Mouse (Mus musculus) forebrain, embryonic 12.5 days (tissue): ENCODE data around the gene Shroom3. TPM values are rescaled to one million over a fixed set of nuclear protein-coding genes. Genes with fewer than 3 reads are reported as not detected.

Experiments
- ATAC-seq: fragments of 200-750 bp; cut with Nextera tagmentation; 2 replicates; pipeline ENCODE4 v1.8.0; 2017; ENCODE audit warnings: moderate TSS enrichment; ENCODE audit not compliant: low FRiP score
- H3K27ac ChIP-seq: fragments of 300-500 bp; sonication (generic); 2 replicates; pipeline ENCODE4 v1.5.1; 2016; ENCODE audit warnings: mild to moderate bottlenecking
- H3K27me3 ChIP-seq: fragments of 300-500 bp; sonication (generic); 2 replicates; pipeline ENCODE4 v1.6.1; 2016; ENCODE audit warnings: mild to moderate bottlenecking
- H3K36me3 ChIP-seq: fragments of 300-500 bp; sonication (generic); replicated peaks from 2 replicates; pipeline ENCODE4 v1.6.1; 2016; ENCODE audit warnings: mild to moderate bottlenecking
- H3K4me1 ChIP-seq: fragments of 300-500 bp; sonication (generic); 2 replicates; pipeline ENCODE4 v1.6.1; 2016
- H3K4me2 ChIP-seq: fragments of 300-500 bp; sonication (generic); 2 replicates; pipeline ENCODE4 v1.6.1; 2016; ENCODE audit warnings: mild to moderate bottlenecking, moderate library complexity
- H3K4me3 ChIP-seq: fragments of 300-500 bp; sonication (generic); replicated peaks from 2 replicates; pipeline ENCODE4 v1.5.1; 2016; ENCODE audit warnings: mild to moderate bottlenecking
- H3K9ac ChIP-seq: fragments of 300-500 bp; sonication (generic); 2 replicates; pipeline ENCODE4 v1.6.1; 2016; ENCODE audit warnings: mild to moderate bottlenecking
- H3K9me3 ChIP-seq: fragments of 300-500 bp; sonication (generic); 2 replicates; pipeline ENCODE4 v1.6.1; 2016
- WGBS: fragments of 180-500 bp; shearing (Covaris S2); methylation state at CpG from one replicate; pipeline ENCODE4 v1.1.7; 2016; 5-methylcytosine and 5-hydroxymethylcytosine counted together
- polyA plus RNA-seq: library from polyadenylated mRNA; unstranded; fragments of >200 nt; fragmentation: Nextera tagmentation; extraction: Ambion mirVana; gene quantifications from 2 replicates; pipeline ENCODE4 v1.2.1, GENCODE M21; 2016

The Shroom3 gene
- polyA plus RNA-seq, 1 experiment from 2014 or later = 6.6 TPM

GRCm38 (mm10) chr5:92796089-92796990 is 113.1 kb downstream of the Shroom3 start:
- Histone ChIP-seq H3K9me3 (0 out of 2 replicates have a peak, but pooled peaks cover 7% of the 10 kb centered on the region), H3K27ac (no peak overlapping the region), H3K27me3 (no peaks in the 10 kb centered on the region), H3K4me3 (no peak overlapping the region), H3K9ac (no peak overlapping the region), H3K4me1 (0 out of 2 replicates have a peak, but pooled peaks cover 8% of the 10 kb centered on the region), H3K4me2 (no peak overlapping the region), H3K36me3 (no peaks in the 10 kb centered on the region)
- 25% methylated on average over 11 of the region's 11 CpGs for WGBS
- ATAC-seq = no peak

GRCm38 (mm10) chr5:92797981-92798380 is 114.7 kb downstream of the Shroom3 start:
- Histone ChIP-seq H3K9me3 (0 out of 2 replicates have a peak, but pooled peaks cover 7% of the 10 kb centered on the region), H3K27ac (no peak overlapping the region), H3K36me3 (no peaks in the 10 kb centered on the region), H3K4me2 (no peak overlapping the region), H3K4me1 (0 out of 2 replicates have a peak, but pooled peaks cover 8% of the 10 kb centered on the region), H3K9ac (no peak overlapping the region), H3K4me3 (no peak overlapping the region), H3K27me3 (no peaks in the 10 kb centered on the region)
- ATAC-seq = no peak
- WGBS = 83% methylated on average over 3 of the region's 3 CpGs

GRCm38 (mm10) chr5:92804379-92804778 is 121.1 kb downstream of the Shroom3 start:
- no peak overlapping the region for H3K27ac ChIP-seq
- ATAC-seq = no peak
- no peak overlapping the region for H3K4me3 ChIP-seq
- WGBS = 18% methylated on average over 7 of the region's 7 CpGs
- no peaks in the 10 kb centered on the region for H3K9me3 ChIP-seq
- H3K27me3 ChIP-seq = no peaks in the 10 kb centered on the region
- H3K9ac ChIP-seq = no peak overlapping the region
- H3K4me2 ChIP-seq = no peak overlapping the region
- peaks cover 28% of the 10 kb centered on the region for H3K4me1 ChIP-seq
- H3K36me3 ChIP-seq = no peaks in the 10 kb centered on the region

- 2% methylated on average over 28 of the region's 28 CpGs for WGBS
- H3K4me1 ChIP-seq = peaks cover 67% of the 10 kb centered on the region
These were observed 125.5 kb downstream of the Shroom3 start for GRCm38 (mm10) chr5:92808503-92809415.

GRCm38 (mm10) chr5:92809416-92809750 is 126.1 kb downstream of the Shroom3 start:
- WGBS = 11% methylated on average over 13 of the region's 13 CpGs
- peak overlapping the region; percentile 34 for H3K4me3 ChIP-seq
- peaks cover 66% of the 10 kb centered on the region for H3K4me1 ChIP-seq
- H3K36me3 ChIP-seq = no peaks in the 10 kb centered on the region
- peaks cover 5% of the 10 kb centered on the region; the same call in 1 of the 2 replicates for H3K27me3 ChIP-seq
- H3K9ac ChIP-seq = 0 out of 2 replicates have a peak overlapping the region, but pooled peaks have one; percentile 40
- no peaks in the 10 kb centered on the region for H3K9me3 ChIP-seq
- ATAC-seq = no peak
- H3K27ac ChIP-seq = peak overlapping the region; percentile 65
- peak overlapping the region; percentile 57 for H3K4me2 ChIP-seq

More at GRCm38 (mm10) chr5:92808503-92809415, 125.5 kb downstream of the Shroom3 start:
- Histone ChIP-seq H3K27ac (peak overlapping the region; percentile 65), H3K4me3 (peak overlapping the region; percentile 34), H3K27me3 (peaks cover 5% of the 10 kb centered on the region; the same call in 1 of the 2 replicates), H3K4me2 (peak overlapping the region; percentile 57), H3K36me3 (no peaks in the 10 kb centered on the region), H3K9me3 (no peaks in the 10 kb centered on the region), H3K9ac (peak overlapping the region; percentile 40)
- ATAC-seq = peak; percentile 75

- 4% methylated on average over 9 of the region's 9 CpGs for WGBS
- no peak overlapping the region for H3K4me3 ChIP-seq
- ATAC-seq = peak; percentile 77
- H3K4me1 ChIP-seq = peaks cover 61% of the 10 kb centered on the region
- H3K9me3 ChIP-seq = no peaks in the 10 kb centered on the region
- H3K36me3 ChIP-seq = no peaks in the 10 kb centered on the region
- peak overlapping the region; percentile 59 for H3K27ac ChIP-seq
- peaks cover 5% of the 10 kb centered on the region; the same call in 1 of the 2 replicates for H3K27me3 ChIP-seq
- no peak overlapping the region for H3K9ac ChIP-seq
- peak overlapping the region; percentile 36 for H3K4me2 ChIP-seq
These were observed 127.8 kb downstream of the Shroom3 start for GRCm38 (mm10) chr5:92810922-92811533.

GRCm38 (mm10) chr5:92811761-92812160 is 128.5 kb downstream of the Shroom3 start:
- no peak overlapping the region for H3K4me2 ChIP-seq
- no peak overlapping the region for H3K9ac ChIP-seq
- H3K4me1 ChIP-seq = peaks cover 61% of the 10 kb centered on the region

GRCm38 (mm10) chr5:92812936-92813335 is 129.7 kb downstream of the Shroom3 start:
- H3K36me3 ChIP-seq = no peaks in the 10 kb centered on the region
- H3K9ac ChIP-seq = no peak overlapping the region
- no peaks in the 10 kb centered on the region for H3K9me3 ChIP-seq
- no peak overlapping the region for H3K4me3 ChIP-seq
- peaks cover 56% of the 10 kb centered on the region for H3K4me1 ChIP-seq
- no peak overlapping the region for H3K4me2 ChIP-seq
- ATAC-seq = peak; percentile 66
- H3K27me3 ChIP-seq = peaks cover 5% of the 10 kb centered on the region; the same call in 1 of the 2 replicates
- 2% methylated on average over 8 of the region's 8 CpGs for WGBS
- no peak overlapping the region for H3K27ac ChIP-seq

More at GRCm38 (mm10) chr5:92811761-92812160, 128.5 kb downstream of the Shroom3 start:
- H3K27ac ChIP-seq = peak overlapping the region; percentile 27
- peaks cover 5% of the 10 kb centered on the region; the same call in 1 of the 2 replicates for H3K27me3 ChIP-seq
- H3K4me3 ChIP-seq = no peak overlapping the region
- 25% methylated on average over 7 of the region's 7 CpGs for WGBS
- no peaks in the 10 kb centered on the region for H3K36me3 ChIP-seq
- ATAC-seq = no peak
- no peaks in the 10 kb centered on the region for H3K9me3 ChIP-seq

GRCm38 (mm10) chr5:92813562-92813961 is 130.3 kb downstream of the Shroom3 start:
- Histone ChIP-seq H3K27ac (peak overlapping the region; percentile 53; the same call in 1 of the 2 replicates), H3K9ac (no peak overlapping the region), H3K4me3 (no peak overlapping the region), H3K4me2 (no peak overlapping the region), H3K27me3 (peaks cover 5% of the 10 kb centered on the region; the same call in 1 of the 2 replicates), H3K36me3 (no peaks in the 10 kb centered on the region), H3K9me3 (no peaks in the 10 kb centered on the region), H3K4me1 (peaks cover 49% of the 10 kb centered on the region)
- WGBS = 57% methylated on average over 5 of the region's 5 CpGs
- no peak for ATAC-seq

- Histone ChIP-seq H3K4me2 (no peak overlapping the region), H3K27me3 (peaks cover 4% of the 10 kb centered on the region; the same call in 1 of the 2 replicates), H3K4me1 (peaks cover 39% of the 10 kb centered on the region), H3K9ac (no peak overlapping the region), H3K36me3 (no peaks in the 10 kb centered on the region), H3K27ac (no peak overlapping the region), H3K4me3 (no peak overlapping the region), H3K9me3 (no peaks in the 10 kb centered on the region)
- no peak for ATAC-seq
- WGBS = 95% methylated on average over 3 of the region's 3 CpGs
These were observed 131.4 kb downstream of the Shroom3 start for GRCm38 (mm10) chr5:92814621-92815020.

- peaks cover 12% of the 10 kb centered on the region for H3K4me1 ChIP-seq
- H3K9me3 ChIP-seq = no peaks in the 10 kb centered on the region
- no peak overlapping the region for H3K27ac ChIP-seq
- no peaks in the 10 kb centered on the region for H3K36me3 ChIP-seq
- 82% methylated on average over 11 of the region's 11 CpGs for WGBS
- H3K27me3 ChIP-seq = no peaks in the 10 kb centered on the region
- no peak overlapping the region for H3K4me2 ChIP-seq
- no peak overlapping the region for H3K9ac ChIP-seq
- no peak overlapping the region for H3K4me3 ChIP-seq
- no peak for ATAC-seq
These were observed 134.0 kb downstream of the Shroom3 start for GRCm38 (mm10) chr5:92817122-92817822.
